Mouse (Mus musculus): Measurements from ENCODE around the gene Ksr1. TPM values are rescaled to one million over a fixed set of nuclear protein-coding genes. Genes with fewer than 3 reads are reported as not detected.

Gene Ksr1
- total RNA-seq, 2 experiments from 2014 or later: 16.0 to 16.9 TPM

Other genes with a start within 250 kb of the Ksr1 start
- gene Nos2, start 225.6 kb downstream of the Ksr1 start, total RNA-seq (2021): 1 to 10 TPM; 1.7 to 2.7 TPM
- gene Lgals9, start 161.5 kb downstream of the Ksr1 start, total RNA-seq (2021): 10 to 100 TPM; 32.6 to 57.1 TPM
- 100 to 1,000 TPM; 103 to 134 TPM for gene Wsb1, start 108.3 kb upstream of the Ksr1 start, total RNA-seq (2021)
- gene Gm9964, start 150.5 kb upstream of the Ksr1 start, total RNA-seq (2021): under 1 TPM in 1 of 2 experiments, not detected in 1; 0.76 TPM
- 10 to 100 TPM; 74.9 to 76.1 TPM for gene Nf1, start 193.3 kb upstream of the Ksr1 start, total RNA-seq (2021)